Mouse (Mus musculus) erythroblast, embryonic 14.5 days (primary cell): ENCODE data around the gene Maats1.

Experiments
- GATA1 ChIP-seq: IDR thresholded peaks from 2 replicates; pipeline ENCODE4 v1.6.1; 2012; ENCODE audit warnings: low read length, inconsistent platforms, mixed read lengths
- TAL1 ChIP-seq: IDR thresholded peaks from 3 replicates; pipeline ENCODE4 v1.6.1; 2012; ENCODE audit warnings: low read length, inconsistent platforms, mixed read lengths

DNA sequence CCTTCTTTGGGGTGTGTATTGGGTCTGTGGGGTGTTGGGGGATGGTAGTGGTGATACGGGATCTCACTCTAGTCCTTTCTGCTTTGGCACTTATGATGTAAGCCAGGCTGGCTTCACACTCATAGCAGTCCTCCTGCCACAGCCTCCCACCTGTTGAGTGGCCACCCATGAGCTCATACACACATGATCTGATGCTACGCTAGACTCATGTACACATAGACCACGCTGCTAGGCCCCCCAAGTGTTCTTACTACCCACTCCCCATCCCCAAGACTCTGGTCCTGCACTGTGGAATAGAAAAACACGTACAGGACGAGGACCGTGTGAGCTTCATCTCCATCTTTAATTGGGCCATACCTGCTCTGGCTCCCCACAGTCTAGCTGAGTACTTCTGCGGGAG lies 27.1 kb upstream of the Maats1 start:
- TF ChIP-seq GATA1 (no peak), TAL1 (no peak)
